Mouse (Mus musculus): ENCODE measurements around the gene Eif4g3.

Gene Eif4g3

DNA sequence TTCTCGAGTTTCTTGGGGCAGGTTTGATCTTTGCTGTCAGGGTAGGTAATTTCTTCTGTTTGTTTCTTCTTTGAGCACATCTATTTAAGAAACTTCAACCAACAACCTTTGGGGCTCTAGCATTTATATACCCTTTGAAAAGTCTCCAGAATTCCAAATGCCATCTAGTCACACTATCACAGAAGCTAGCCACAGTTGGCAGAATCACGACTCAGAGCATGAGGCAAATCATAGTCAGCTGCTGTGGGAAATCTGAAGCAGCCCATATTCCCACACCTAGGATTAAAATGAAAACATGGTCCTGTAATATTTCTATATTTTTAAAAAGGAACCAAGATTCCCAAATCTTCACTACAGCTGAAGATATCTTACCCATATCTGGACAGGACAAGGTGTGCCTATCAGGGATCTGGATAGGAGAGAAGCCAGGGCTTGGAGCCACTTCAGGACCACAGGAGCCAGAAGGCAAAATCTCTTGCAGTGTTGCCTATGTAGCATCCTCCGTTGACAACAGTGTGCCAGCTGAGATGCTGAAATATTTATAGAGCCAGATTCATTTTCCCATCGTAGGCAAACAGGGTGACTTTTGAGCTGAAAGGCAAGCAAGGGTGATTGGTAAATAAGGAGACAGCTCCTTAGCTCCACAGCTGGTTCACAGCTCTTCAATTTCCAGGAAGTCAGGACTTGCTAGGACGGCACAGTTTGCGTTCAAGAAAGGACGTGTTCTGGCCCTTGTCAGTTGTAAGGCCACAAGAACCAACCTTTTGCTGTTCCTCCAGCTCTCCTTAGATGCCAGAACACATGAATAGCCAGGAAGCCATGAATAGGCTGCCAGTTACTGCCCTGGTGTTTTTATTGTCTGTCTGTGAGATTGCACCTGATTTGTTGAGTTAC is 70.8 kb downstream of the Eif4g3 start:
- no peak for DNase-seq (ENCODE audit: low spot score)

DNA sequence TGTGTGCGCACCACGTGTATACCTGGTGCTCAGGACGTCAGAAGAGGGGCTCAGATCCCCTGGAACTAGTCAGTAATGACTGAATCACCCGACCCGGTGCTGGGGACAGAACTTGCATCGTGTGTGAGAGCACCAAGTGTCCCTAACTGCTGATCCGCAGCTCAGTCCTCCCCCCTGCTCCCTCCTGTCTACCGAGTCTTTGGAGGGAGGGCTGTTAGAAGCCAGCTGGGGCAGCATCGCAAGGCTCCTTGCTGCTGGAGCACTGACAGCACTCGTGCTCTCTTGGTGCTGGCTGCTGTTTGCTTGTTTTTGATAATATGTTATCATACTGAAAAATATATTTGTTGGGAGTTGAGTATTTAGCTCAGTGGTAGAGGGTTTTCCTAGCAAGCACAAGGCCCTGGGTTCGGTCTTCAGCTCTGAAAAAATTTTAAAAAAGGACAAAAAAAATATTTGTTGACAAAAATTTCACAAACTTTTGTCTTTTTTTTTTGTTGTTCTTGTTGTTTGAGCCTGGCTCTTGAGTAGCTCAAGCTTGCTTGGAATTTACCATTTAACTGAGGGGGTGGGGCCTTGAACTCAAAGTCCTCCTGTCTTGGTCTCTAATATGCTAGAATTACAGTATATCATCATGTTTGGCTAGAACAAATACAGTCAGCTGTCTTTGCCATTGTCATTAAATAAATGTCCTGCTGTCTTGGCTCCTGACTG is 72.2 kb downstream of the Eif4g3 start:
- DNase-seq (ENCODE audit: low spot score), result no peak

DNA sequence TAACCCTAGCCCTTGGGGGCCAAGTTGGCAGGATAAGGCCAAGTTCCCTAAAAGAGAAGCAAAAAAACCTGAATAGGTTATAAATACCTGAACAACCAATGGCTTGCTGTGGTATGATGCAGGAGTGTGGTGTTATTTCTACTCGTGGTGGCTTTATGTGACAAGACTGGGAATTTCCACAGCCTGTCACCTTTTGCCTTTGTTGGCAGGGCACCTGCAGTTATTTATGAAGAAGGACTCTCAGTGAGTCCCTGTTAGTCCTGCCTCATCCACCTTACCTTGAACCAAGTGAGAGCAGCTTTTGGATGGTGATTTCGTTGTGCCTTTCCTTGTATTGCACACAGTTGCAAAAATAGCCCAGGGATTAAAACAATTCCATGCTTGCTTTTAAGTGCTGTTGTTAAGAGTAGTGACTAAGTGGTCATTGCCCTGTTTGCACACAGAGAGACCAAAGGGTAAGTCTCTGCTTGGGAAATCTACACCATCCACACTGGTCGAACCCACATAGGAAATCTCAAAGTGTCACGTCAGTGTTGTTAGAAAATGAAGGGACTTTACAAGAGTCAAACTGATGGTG is 72.9 kb downstream of the Eif4g3 start:
- no peak for DNase-seq (ENCODE audit: low spot score)

DNA sequence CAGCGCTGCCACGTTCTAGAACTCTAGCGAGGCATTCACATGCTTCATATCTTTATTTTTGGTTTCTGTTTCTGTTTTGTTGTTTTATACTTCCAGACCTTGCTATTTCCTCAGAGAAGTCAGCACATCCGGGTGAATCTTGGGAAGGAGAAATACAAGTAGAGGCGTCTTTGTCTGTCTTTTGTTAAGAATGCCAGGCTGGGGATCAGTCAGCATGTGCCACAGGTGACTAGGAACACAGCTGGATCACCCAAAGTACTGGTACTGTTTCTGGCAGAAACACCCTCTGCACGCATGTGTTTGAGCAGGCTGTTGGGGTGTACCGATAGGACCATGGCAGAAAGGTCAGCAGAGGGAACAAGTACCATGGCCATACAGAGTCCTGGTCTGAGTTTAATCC is 73.6 kb downstream of the Eif4g3 start:
- no peak for DNase-seq (ENCODE audit: low spot score)

DNA sequence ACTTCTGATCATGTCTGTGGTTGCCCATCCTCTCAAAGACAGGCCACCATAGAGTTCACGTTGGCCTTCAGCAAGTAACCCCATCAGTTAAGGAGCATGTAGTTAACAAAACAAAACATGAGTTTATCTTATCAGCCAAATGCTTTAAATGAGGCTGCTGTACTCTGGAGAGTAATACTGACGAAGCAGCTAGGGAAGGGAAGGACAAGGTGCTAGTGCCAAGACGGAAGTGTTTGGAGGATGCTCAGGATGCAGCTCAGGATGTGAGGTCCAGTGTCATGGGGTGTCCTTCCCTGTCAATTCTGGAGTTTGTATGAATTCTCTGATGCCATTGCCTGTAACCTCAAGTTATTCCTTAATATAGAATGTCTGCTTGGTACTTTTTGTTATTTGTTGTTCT is 75.0 kb downstream of the Eif4g3 start:
- no peak for DNase-seq (ENCODE audit: low spot score)

DNA sequence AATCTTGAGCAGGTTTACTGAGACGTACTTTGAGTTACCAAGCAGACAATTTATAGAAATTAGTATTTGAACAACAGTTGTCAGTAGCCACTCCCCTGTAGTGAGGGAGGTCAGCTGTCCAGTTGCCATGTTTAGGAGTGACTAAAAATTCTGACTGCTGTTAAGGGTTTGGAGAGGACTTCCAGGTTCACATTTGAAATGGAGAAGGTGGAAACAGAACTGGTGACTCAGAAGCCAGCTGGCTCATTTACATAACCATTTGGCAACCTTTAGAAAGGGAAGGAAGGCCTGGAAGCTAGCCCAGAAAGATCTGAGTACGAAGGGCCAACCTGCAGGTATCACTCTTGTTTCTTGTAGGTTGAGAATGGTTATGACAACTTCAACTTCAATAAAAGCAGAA is 75.8 kb downstream of the Eif4g3 start:
- peak; percentile 38 for DNase-seq (ENCODE audit: low spot score)

DNA sequence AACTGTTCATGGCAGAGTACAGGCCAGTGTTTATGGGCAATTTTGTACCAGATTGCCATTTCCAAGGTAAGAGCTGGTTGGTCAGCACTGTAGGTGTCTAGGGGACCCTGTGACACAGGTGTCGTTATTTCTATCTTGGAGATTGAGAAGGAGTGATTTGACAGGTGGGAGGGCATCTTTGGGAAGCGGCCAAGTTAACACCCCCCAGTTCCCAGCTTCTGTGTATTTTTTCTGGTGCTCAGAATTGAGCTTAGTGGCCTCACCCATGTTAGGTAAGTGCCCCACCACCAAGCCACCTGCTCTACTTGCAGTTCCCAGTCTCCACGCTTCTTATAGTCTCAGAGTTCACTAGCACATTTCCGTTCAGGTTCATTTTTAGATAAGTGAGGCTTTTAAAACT is 76.5 kb downstream of the Eif4g3 start:
- no peak for DNase-seq (ENCODE audit: low spot score)

DNA sequence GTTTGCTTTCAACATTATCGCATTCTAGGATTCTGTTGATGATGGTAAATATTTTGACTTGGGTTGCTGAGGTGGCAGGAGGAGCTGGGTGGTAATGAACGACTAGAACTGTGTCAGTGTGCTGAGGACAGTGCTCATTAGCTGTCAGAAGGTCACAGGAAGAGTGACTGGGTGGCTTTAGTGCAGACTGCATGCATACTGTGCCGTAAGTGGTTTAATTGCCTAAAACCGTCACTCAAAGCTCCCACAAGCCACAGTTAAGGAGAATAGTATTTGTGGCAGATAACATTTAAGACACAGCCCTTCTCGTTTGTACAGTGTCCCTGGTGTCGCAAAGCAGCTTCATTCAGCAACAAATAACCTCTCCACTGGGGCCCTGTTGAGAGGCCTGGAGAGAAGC is 78.7 kb downstream of the Eif4g3 start:
- no peak for DNase-seq (ENCODE audit: low spot score)

DNA sequence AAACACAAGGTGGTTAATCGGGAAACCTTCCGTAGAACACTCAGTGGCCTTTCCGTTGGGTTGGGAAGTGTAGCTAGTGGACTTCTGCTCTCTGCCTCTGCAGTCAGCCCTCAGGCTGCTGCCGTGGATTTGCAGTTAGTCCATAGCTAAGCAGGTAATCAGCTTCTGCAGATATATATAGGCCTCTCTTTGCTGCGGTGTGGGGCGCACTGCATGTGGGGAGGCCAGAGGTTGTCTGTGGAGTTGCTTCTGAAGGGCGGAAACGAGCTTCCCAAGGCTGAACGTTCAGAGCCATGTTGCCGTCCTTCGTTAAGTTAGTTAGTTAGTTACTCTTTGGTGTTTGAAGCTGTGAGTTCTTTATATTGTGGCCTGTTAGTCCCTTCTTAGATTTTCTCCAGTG is 80.3 kb downstream of the Eif4g3 start:
- no peak for DNase-seq (ENCODE audit: low spot score)

DNA sequence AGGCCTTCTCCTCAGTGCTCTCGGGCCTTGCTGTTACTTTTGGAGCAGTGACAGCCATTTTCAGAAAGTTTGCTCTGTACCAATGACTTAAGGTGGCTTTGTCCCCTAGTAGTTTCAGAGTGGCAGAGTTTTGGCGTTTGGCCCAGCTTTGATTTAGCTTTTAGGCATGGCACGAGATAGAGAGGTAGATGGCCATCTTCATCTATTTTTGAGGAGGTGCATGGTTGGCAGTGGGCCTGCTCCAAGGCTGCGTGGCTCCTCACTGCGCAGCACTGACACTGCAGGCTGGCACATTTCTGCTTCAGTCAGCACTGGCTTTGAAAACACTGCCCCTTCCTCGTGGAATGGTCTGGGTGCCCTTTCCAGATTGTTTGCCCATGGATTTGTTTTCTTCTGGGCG is 80.7 kb downstream of the Eif4g3 start:
- peak; percentile 18 for DNase-seq (ENCODE audit: low spot score)

DNA sequence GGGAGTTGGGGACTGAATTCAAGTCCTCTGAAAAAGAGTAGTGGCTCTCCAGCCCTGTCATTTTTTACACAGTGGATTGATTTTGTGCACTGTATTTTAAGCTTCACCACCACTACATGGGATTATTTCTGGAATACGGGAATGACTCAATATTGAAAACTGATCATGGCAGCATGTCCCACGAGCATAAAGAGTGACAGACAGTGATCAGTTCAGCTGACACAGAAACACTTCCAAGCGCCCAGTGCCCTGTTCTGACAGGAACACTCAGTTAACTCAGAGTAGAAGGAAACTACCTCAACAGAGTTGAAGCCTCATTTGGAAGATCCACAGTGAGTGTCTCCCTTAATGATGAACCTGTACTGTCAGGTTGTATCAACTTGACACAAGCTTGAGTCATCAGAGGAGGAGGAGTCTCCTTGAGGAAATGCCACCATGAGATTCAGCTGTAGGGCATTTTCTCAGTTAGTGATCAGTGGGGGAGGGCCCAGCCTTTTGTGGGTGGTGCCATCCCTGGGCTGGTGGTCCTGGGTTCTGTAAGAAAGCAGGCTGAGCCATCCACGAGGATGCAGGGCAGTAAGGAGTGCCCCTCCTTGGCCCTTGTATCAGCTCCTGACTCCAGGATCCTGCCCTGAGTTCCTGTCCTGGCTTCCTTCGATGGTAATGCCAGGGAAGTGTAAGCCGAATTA is 82.2 kb downstream of the Eif4g3 start:
- DNase-seq (ENCODE audit: low spot score), result no peak

DNA sequence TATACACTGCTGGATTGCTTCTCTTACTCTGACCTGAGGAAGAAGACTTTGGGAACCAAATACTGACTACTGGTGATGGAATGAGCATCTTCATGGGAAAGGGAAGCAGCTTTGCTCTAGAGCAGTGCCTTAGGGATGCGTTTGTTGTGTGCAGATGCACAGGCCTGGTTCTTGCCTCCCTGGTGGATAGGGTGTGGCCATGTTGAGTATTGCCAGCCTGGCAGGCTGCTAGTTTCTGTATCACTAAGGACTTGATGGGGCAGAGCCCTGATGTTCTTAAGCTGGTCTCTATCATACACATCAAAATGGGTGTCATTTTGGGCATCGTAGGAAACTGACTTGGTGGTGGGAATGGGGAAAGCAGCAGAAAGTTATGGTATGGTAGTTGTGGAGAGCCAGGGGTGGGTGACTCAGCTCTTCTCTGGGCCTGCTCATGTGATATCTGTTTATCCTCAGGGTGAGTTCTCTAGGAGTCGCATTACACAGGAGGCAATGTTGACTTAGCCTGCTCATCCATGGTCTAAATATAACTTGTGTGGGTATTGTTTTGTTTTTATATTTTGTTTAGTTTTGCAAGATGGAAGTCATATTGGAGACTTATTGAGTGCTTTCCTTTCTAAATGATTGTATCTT is 85.0 kb downstream of the Eif4g3 start:
- no peak for DNase-seq (ENCODE audit: low spot score)

DNA sequence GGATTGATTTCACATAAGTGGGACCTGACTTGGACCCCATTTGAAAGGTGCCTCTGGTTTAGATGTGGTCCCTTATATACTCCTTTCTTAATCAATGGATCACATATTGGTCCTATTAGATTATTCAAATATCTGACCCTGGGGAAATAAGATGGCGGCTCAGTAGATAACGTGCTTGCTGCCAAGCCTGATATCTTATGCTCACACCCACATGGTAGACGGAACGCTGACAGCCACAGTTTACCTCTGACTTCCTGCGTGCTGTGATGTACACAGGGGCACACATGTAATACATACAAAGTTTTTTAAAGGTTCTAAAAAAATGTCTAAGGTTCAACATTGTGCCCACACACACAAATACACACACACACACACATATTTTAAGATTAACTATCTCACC is 86.4 kb downstream of the Eif4g3 start:
- DNase-seq (ENCODE audit: low spot score), result no peak

DNA sequence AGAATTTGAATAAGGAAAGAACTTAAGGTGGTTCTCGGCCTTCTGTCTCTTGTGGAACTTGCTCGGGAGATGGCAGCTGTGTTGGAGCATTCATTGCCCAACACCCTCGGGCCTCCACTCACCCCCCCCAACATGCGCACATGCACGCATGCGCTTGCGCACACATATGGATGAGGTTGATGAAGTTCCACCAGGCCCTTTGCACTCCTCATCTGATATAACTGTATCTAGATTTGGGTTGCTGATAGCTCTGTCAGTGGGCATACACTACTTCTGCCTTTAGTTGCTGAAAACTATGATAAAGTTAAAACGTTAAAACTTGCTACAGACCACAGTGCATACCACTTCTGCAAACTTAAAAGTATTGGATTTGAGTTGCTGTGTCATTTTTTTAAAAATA is 89.6 kb downstream of the Eif4g3 start:
- DNase-seq (ENCODE audit: low spot score), result no peak

DNA sequence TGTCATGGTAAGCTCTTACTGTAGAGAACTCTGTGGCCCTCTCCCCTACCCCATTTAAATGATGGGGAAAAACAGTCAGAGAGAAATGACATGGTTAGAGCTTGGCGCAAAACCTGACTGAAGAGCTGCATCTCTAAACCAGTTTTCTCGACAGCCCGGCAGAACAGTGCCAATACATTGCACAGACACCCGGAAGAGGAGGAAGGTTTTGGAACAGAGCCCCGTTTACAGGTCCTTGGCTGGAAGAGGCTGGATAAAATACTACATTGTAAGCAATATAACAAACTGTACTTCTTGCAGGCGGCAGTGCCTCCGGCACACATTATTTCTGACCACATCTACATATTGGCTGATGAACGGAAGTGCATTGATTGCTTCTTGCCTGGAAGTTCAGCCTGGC is 91.3 kb downstream of the Eif4g3 start:
- DNase-seq (ENCODE audit: low spot score), result no peak

DNA sequence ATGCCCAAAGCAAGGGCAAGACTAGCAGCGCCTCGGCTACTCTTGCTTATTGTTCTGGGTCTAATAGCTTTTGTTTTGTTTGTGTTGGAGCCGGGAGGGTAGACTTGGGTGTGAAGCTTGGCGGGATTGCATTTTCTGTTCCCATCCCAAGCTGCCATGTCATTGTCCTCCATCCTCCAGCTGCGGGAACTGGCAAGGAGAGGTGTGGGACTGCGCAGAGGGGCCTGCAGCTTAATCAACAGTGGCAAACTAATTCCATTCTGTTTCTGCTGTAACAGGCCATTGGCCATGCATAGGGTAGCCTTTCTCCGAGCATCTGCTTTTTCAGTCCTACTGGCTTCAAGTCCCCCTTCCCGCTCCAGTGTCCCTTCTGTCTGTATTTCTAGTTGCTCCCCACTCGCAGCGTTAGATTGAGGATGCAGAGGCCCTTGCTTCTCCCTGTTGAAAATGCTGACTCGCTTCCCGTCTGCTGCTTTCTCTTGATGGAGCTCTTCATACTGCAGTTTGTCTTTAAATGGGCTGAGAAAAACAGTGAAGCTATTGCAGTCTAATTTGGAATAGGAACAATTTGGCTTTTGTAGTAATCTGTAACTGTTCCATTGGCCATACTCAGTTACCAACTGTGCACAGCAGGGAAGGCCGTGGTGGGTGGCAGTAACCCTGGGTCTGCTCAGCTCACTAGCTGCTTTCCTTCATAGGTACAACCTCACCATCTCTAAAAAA is 92.2 kb downstream of the Eif4g3 start:
- no peak for DNase-seq (ENCODE audit: low spot score)

DNA sequence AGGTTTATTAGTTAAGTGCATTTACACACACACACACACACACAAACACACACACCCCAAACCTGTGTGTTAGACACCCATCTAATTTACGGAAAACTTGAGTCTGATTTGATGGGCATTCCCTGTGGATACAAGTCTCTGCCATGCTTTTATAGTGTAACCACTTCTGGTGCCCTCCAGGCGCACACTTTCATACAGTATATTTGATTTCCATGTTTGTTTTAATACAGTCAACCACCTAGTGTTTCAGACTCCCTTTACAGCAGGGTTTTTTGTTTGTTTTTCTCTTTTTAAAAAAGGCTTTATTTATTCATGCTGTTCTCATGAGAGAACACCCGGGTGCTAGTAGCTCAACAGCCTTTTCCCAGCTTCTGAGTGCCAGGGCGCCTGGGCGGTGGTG is 94.1 kb downstream of the Eif4g3 start:
- no peak for DNase-seq (ENCODE audit: low spot score)

DNA sequence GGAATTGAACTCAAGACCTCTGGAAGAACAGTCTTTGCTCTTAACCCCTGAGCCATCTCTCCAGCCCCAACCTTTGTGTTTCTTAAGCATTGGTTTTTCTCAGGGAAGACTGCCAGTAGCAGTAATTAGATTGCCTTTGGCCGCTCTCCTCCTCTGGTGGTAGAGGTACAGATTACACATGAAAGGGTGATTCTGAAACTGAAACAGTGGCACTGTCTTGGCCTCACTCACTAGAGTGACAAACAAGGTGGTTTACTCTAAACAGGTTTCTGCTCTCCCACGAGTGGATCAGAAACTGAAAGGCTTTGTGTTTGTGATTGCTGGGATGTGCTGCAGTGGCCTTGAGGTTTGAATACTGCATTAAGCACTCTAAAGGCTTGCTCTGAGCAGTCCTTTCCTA is 96.7 kb downstream of the Eif4g3 start:
- DNase-seq (ENCODE audit: low spot score), result no peak

DNA sequence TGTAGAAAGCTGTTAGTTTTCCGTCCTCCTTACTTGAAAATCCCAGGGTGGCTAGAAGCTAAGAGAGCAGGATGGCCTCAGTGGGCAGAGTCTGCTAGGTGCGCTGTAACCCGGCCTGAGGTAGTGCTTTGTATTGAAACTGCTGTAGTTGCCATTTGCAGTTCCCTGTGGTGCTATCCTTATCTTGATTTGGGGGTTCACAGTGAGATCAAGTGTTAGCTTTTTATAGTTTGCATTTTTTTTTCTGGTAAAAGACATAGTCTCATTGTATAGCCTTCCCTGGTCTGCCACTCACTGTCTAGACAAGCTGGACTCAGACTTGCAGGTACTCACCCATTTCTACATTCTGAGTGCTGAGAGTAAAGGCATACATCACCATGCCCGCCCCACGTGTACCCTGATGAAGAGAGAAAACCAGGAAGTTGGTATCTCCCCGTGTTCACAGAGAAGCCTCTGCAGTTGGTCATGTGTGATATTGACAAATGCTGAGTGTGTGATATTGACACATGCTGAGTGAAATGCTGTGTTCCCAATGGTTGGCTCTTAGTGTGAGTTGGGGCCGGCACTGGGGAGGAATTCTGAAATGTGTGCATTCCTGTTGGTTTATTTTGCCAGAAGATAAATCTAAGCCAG is 98.9 kb downstream of the Eif4g3 start:
- no peak for DNase-seq (ENCODE audit: low spot score)

DNA sequence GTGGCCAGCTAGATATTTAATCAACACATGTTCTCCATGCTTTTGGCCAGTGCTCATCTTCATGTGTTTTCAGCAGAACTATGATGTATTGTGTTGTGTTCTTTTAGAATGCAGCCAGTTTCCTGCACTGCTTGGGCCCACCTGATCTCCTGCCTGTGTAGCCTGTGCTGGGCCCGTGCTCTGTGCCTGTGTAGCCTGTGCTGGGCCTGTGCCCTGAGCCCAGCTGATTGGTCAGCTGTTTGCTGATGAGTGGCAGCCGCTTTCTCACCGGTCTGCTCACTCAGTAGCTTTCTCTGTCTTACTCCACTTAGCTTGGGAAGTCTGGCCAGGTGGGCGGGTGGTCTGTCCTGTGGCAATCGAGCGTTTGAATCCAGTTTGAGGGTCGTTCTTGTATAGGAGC is 107.6 kb downstream of the Eif4g3 start:
- no peak for DNase-seq (ENCODE audit: low spot score)

DNA sequence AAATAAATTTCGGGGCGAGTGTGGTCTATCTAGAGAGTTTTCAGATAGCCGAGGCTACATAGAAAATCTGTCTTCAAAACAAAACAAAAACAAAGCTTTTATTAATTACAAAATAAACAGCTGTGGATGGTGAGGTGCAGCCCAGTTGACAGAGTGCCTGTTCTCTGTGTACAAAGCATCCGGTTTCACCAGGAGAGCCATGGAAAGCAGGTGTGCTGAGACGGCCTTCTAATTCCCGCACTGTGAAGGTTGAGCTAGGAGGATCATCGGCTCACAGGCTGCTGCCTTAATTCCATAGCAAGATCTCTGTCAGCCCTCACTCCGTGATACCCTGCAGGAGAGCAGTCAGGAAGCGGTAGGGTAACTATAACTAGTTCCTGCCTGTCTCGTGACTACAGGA is 109.0 kb downstream of the Eif4g3 start:
- no peak for DNase-seq (ENCODE audit: low spot score)
